Mouse (Mus musculus) lung, embryonic 14.5 days (tissue): ENCODE results near the gene Scfd2. TPM values are rescaled to one million over a fixed set of nuclear protein-coding genes. Genes with fewer than 3 reads are reported as not detected.

Source experiments
- ATAC-seq: fragments of 200-750 bp; cut with Nextera tagmentation; 2 replicates; pipeline ENCODE4 v1.8.0; 2017; ENCODE audit warnings: mild to moderate bottlenecking, moderate TSS enrichment, moderate library complexity; ENCODE audit not compliant: insufficient read depth
- DNase-seq: peaks from one replicate; pipeline ENCODE4 v3.0.0-alpha.2; 2015
- H3K27ac ChIP-seq: fragments of 300-500 bp; sonication (generic); 2 replicates; pipeline ENCODE4 v1.5.1; 2014; ENCODE audit warnings: low read depth, mild to moderate bottlenecking, moderate library complexity
- H3K27me3 ChIP-seq: fragments of 300-500 bp; sonication (generic); 2 replicates; pipeline ENCODE4 v1.6.1; 2014; ENCODE audit warnings: low read length, control low read depth; ENCODE audit not compliant: insufficient read depth
- H3K36me3 ChIP-seq: fragments of 300-500 bp; sonication (generic); 2 replicates; pipeline ENCODE4 v1.6.1; 2014; ENCODE audit warnings: control low read depth; ENCODE audit not compliant: insufficient read depth
- H3K4me1 ChIP-seq: fragments of 300-500 bp; sonication (generic); 2 replicates; pipeline ENCODE4 v1.6.1; 2014; ENCODE audit warnings: antibody characterized with exemption, control low read depth; ENCODE audit not compliant: insufficient read depth
- H3K4me2 ChIP-seq: fragments of 300-500 bp; sonication (generic); 2 replicates; pipeline ENCODE4 v1.6.1; 2014; ENCODE audit warnings: mild to moderate bottlenecking
- H3K4me3 ChIP-seq: fragments of 300-500 bp; sonication (generic); 2 replicates; pipeline ENCODE4 v1.5.1; 2014; ENCODE audit warnings: low read depth, low read length
- H3K9ac ChIP-seq: fragments of 300-500 bp; sonication (generic); 2 replicates; pipeline ENCODE4 v1.6.1; 2014
- H3K9me3 ChIP-seq: fragments of 300-500 bp; sonication (generic); 2 replicates; pipeline ENCODE4 v1.6.1; 2016; ENCODE audit warnings: low read depth, low read length, control low read depth
- CTCF ChIP-seq: IDR thresholded peaks from 2 replicates; pipeline ENCODE4 v1.5.1; 2016; ENCODE audit warnings: antibody characterized with exemption, low read depth
- WGBS: fragments of 180-500 bp; shearing (Covaris S2); extraction: QIAGEN DNeasy Blood & Tissue Kit; methylation state at CpG from one replicate; pipeline ENCODE4 v1.1.7; 2014; 5-methylcytosine and 5-hydroxymethylcytosine counted together
- polyA plus RNA-seq: library from polyadenylated mRNA; unstranded; fragments of >200 nt; fragmentation: Nextera tagmentation; extraction: Ambion mirVana; gene quantifications from 2 replicates; pipeline ENCODE4 v1.2.1, GENCODE M21; 2014

Gene Scfd2
- polyA plus RNA-seq, 1 experiment from 2014 or later: 17.8 TPM

- WGBS: 76% methylated on average over 6 of the region's 6 CpGs
- peak; percentile 45 for TF ChIP-seq CTCF
- H3K4me2 ChIP-seq: no peak overlapping the region
- no peaks in the 10 kb centered on the region for H3K9me3 ChIP-seq
- no peaks in the 10 kb centered on the region for H3K36me3 ChIP-seq
- DNase-seq: peak; percentile 73
- no peaks in the 10 kb centered on the region for H3K4me1 ChIP-seq
- no peak overlapping the region for H3K4me3 ChIP-seq
- H3K27me3 ChIP-seq: no peaks in the 10 kb centered on the region
- no peak overlapping the region for H3K27ac ChIP-seq
- H3K9ac ChIP-seq: no peak overlapping the region
- peak; percentile 66; the same call in 1 of the 2 replicates for ATAC-seq
Measured at GRCm38 (mm10) chr5:74455510-74456269, 75.9 kb downstream of the Scfd2 start.

GRCm38 (mm10) chr5:74455094-74455493, 76.5 kb downstream of the Scfd2 start:
- no peak for DNase-seq
- no peak overlapping the region for H3K4me2 ChIP-seq
- no peaks in the 10 kb centered on the region for H3K9me3 ChIP-seq
- WGBS: 80% methylated on average over 9 of the region's 9 CpGs
- no peak overlapping the region for H3K4me3 ChIP-seq
- H3K36me3 ChIP-seq: no peaks in the 10 kb centered on the region
- no peak overlapping the region for H3K27ac ChIP-seq
- no peak overlapping the region for H3K9ac ChIP-seq
- TF ChIP-seq CTCF: no peak
- peaks cover 3% of the 10 kb centered on the region; the same call in 1 of the 2 replicates for H3K4me1 ChIP-seq
- no peaks in the 10 kb centered on the region for H3K27me3 ChIP-seq
- ATAC-seq: no peak

DNA sequence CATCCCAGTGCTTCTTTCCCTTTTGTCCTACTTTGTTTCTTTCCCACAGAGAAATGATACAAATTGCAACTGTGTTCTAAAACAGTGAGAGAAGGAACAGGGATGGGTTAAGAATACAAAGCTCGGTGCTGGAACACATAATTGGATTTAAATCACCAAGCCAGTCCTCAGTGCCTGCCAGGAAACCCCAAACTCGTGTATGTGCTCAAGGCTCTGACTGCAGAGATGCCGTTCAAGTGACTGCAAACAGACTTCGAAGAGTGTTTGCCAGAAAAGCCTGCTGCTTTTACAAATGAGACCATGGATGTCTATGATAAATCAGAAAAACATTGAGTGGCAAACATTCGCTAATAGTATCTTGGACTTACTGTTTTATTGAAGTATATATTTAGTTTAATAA, 80.6 kb downstream of the Scfd2 start:
- 28% methylated on average over 5 of the region's 5 CpGs for WGBS
- Histone ChIP-seq H3K4me3 (no peak overlapping the region), H3K4me2 (no peak overlapping the region), H3K27me3 (no peaks in the 10 kb centered on the region), H3K9me3 (no peaks in the 10 kb centered on the region), H3K4me1 (peaks cover 3% of the 10 kb centered on the region; the same call in 1 of the 2 replicates), H3K9ac (no peak overlapping the region), H3K36me3 (no peaks in the 10 kb centered on the region), H3K27ac (no peak overlapping the region)
- 0 out of 2 replicates have a peak, but pooled peaks have one; percentile 14 for ATAC-seq
- no peak for TF ChIP-seq CTCF
- peak; percentile 65 for DNase-seq

DNA sequence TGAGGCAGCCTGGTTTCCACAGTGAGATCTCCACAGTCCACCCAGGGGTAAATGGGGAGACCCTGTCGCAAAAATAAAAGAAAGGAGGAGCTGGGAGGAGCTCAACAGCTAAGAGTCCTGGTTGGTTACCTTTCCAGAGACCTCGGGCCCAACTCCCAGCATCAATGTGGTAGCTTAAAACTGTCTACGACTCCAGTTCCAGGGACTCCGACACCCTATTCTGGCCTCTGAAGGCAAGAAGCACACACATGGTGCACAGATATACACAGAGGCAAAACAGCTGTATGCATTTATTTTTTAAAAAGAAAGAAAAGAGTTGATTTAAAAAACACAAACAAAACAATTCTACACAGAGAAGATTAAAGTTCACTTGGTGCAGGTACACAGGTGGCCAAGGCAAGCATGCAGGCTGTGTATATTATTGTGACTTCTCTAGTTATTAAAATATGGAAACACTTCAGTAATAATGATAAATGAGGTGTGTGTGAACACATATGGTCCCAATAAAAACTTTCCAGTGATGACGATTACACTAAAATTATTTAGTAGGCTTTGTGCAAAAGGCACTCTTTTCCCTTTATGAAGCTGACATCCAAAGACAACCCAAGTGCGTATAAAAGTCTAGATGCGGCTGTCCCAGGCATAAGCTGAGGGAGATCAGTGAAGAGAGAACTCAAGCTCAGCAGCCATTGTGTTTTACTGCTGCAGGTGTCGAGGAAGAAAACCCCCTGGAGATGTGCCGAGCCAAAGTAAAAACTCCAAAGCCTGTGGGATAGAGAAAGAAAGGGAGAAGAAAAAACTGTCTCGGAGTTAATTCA, 83.8 kb downstream of the Scfd2 start:
- Histone ChIP-seq H3K9ac (no peak overlapping the region), H3K4me1 (peaks cover 3% of the 10 kb centered on the region; the same call in 1 of the 2 replicates), H3K4me2 (no peak overlapping the region), H3K27me3 (no peaks in the 10 kb centered on the region), H3K27ac (no peak overlapping the region), H3K9me3 (no peaks in the 10 kb centered on the region), H3K36me3 (no peaks in the 10 kb centered on the region), H3K4me3 (no peak overlapping the region)
- TF ChIP-seq CTCF: no peak
- 64% methylated on average over 10 of the region's 10 CpGs for WGBS
- no peak for DNase-seq
- no peak for ATAC-seq

GRCm38 (mm10) chr5:74445861-74446260, 85.7 kb downstream of the Scfd2 start:
- Histone ChIP-seq H3K27ac (no peak overlapping the region), H3K27me3 (no peaks in the 10 kb centered on the region), H3K36me3 (no peaks in the 10 kb centered on the region), H3K9ac (no peak overlapping the region), H3K4me2 (no peak overlapping the region), H3K4me3 (no peak overlapping the region), H3K4me1 (peaks cover 3% of the 10 kb centered on the region; the same call in 1 of the 2 replicates), H3K9me3 (no peaks in the 10 kb centered on the region)
- TF ChIP-seq CTCF: no peak
- ATAC-seq (no peak), DNase-seq (peak; percentile 24)
- WGBS: 36% methylated on average over 3 of the region's 3 CpGs

DNA sequence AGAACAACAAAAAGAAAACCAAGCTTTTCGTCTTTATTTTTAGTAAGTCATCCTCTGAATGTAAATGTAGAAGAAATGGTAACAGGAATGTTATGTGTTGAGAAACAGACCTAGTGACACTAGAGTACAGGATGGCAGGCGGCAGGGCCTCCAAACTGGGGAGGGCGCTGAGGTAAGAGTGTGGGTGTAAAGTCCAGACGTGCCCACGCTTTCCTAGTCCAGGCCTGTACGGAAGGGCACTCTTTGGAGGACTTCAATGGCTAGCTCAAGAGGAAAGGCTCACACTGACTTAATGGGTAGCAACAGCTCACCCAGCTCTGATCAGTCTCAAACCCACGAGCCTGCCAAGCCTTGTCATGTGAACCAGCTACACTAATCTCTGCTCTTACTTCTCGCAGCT, 93.2 kb downstream of the Scfd2 start:
- no peak overlapping the region for H3K4me3 ChIP-seq
- no peak overlapping the region for H3K9ac ChIP-seq
- H3K27ac ChIP-seq: no peak overlapping the region
- 82% methylated on average over 8 of the region's 8 CpGs for WGBS
- no peaks in the 10 kb centered on the region for H3K27me3 ChIP-seq
- H3K36me3 ChIP-seq: no peaks in the 10 kb centered on the region
- no peaks in the 10 kb centered on the region for H3K9me3 ChIP-seq
- DNase-seq (no peak), ATAC-seq (no peak)
- no peak overlapping the region for H3K4me2 ChIP-seq
- no peaks in the 10 kb centered on the region for H3K4me1 ChIP-seq
- no peak for TF ChIP-seq CTCF

DNA sequence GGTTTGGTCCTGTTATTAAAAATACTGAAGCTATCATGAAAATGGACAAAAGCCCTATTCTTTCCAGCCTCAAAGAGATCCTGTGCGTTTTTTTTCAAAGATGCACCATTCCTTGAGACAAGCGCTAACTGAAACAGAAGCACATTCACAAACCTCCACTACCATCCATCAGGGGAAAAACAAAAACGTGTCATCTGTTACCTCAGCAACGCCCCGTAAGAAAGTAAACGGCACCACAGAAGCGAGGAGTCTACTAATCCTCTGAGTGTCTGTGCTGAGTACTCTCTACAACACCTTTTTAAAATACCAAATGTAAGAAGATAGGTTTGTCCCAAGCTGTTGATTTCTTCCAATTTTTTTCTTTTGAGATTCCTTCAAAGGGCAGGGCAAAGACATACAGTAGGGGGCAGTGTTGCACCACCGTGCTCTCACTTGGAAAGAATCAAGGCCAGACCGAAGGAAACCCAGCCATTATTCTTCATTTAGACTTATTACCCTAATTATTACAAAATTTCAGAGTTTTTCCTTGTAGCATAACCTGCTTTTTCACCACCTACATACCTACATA, 97.9 kb downstream of the Scfd2 start:
- no peak overlapping the region for H3K27ac ChIP-seq
- DNase-seq (peak; percentile 93), ATAC-seq (no peak)
- no peaks in the 10 kb centered on the region for H3K9me3 ChIP-seq
- H3K4me2 ChIP-seq: peak overlapping the region; percentile 52
- TF ChIP-seq CTCF: peak; percentile 87
- H3K9ac ChIP-seq: no peak overlapping the region
- H3K36me3 ChIP-seq: no peaks in the 10 kb centered on the region
- WGBS: 6% methylated on average over 9 of the region's 9 CpGs
- no peaks in the 10 kb centered on the region for H3K27me3 ChIP-seq
- H3K4me3 ChIP-seq: no peak overlapping the region
- H3K4me1 ChIP-seq: peaks cover 6% of the 10 kb centered on the region; the same call in 1 of the 2 replicates
